Mouse (Mus musculus) testis, postnatal 14 days (tissue): ENCODE data around the gene Soga1.

Source experiments
- DNase-seq: peaks from one replicate; pipeline ENCODE4 v3.0.0; 2021; ENCODE audit warnings: low spot score

The Soga1 gene

DNA sequence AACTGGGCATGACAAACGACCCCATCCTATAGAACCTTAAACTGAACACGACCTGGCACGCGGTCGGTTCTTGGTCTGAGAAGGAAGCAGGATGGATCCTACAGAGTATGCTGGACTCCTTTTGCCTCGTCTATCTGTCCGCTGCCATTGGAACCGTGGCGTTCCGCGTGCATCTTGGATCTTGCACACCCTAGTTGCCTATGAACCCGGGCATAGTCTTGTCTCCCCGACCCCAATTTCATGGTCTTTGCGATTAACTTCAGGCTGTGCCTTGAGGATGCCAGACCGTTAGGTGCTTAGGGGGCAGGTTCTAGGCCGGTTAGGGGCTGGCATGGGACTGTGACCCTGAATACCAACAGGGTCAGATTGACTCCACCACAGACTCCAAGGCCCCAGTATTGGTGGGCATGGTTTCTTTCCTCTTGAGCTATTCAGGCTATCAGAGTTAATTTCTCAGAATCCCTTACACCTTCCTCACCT lies 687 bp upstream of the Soga1 start:
- no peak for DNase-seq

GRCm38 (mm10) chr2:157078059-157078792 lies 828 bp downstream of the Soga1 start:
- DNase-seq, result no peak

DNA sequence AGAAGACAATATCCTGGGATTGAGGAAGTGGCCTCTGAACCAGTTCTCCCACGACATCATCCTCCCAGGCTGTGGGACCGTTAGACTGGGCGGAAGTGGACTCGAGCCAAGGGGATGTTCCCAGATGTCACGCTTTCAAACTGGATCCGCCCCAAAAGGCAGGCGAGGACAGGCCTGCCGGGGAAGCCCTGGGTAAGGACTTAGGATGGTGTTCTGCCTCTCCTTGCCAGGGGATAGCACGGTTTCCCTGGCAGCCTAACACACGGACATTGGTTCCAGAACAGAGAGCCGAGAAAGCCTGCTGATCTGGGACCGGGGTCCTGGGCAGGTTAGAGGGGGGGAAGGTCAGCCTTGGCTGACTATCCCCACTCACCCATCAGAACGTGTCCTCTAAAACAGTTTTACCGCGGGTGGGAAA lies 1.4 kb downstream of the Soga1 start:
- peak; percentile 66 for DNase-seq

GRCm38 (mm10) chr2:157077160-157077559 lies 1.9 kb downstream of the Soga1 start:
- no peak for DNase-seq

DNA sequence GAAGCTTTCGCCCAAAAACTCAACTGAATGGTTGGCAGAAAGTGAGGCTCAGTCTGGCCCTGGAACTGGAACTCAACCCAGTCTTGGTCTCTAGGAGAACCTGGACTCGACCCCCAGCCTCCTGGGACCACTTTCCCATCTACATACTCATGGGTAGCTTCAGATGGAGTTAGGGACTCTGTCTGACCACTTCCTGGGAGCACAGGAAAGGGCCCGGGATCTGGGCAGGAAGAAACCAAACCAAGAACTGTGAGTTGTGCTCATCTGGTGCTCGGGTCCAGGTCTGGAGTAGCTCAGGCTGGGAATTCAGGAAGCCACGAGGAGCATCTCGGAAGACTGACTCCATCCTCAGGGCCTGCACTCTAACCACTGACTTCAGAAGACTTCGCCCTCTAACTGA lies 2.5 kb downstream of the Soga1 start:
- no peak for DNase-seq

DNA sequence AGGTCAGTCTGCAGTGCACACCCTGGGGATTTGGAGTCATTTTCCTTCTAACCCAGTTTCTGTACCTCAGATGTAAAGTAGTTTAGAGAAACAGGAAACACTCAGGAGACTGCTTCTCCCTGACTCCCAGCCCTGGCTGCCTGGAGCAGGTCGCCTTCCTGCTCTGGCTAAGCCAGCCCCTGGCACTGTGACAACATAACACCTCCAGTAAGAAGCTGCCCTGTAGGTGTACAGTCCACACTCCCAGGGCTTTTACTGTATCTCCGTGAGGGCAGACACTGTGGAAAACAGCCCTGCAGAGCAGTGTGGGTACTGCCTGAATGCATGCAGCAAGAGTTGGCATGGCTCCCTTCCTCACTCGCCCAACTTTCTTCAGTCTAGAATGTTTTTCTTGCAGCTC lies 3.4 kb downstream of the Soga1 start:
- no peak for DNase-seq

- DNase-seq, result no peak
These were observed 3.8 kb downstream of the Soga1 start for GRCm38 (mm10) chr2:157075226-157075625.

GRCm38 (mm10) chr2:157074772-157075171 lies 4.3 kb downstream of the Soga1 start:
- DNase-seq, result no peak

- DNase-seq, result no peak
These were observed 4.8 kb downstream of the Soga1 start for GRCm38 (mm10) chr2:157074186-157074724.

DNA sequence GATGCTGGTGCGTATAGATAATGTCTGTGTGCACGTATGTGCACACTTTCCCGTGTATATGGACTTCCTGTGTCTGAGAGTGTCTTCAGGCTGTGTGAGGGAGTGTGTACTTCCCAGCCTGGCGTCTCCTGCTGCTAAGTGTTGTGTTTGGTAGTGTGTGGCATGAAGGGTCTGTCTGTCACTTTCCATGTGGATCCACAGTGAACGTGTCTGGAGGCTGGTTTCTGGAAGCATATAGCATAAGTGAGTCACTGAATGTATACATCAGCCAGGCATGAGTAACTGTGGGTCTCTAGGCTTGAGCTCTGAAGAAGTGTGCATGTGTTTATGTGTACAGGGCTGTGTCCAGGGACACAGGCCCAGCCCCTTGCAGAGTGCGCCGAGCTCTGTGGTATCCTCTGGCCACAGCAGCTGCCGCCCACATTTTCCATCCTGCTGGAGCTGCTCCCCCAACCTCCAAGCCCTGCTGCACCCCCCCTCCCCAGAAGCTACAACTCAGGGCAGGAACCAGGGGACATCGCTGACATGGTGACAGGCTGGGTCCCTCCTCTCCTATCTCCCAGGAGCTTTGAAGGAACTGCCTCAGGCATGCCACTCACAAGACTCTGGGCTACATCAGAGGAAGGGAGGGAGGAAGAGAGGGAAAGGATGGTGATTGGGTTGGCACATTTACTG lies 5.5 kb downstream of the Soga1 start:
- DNase-seq, result no peak

DNA sequence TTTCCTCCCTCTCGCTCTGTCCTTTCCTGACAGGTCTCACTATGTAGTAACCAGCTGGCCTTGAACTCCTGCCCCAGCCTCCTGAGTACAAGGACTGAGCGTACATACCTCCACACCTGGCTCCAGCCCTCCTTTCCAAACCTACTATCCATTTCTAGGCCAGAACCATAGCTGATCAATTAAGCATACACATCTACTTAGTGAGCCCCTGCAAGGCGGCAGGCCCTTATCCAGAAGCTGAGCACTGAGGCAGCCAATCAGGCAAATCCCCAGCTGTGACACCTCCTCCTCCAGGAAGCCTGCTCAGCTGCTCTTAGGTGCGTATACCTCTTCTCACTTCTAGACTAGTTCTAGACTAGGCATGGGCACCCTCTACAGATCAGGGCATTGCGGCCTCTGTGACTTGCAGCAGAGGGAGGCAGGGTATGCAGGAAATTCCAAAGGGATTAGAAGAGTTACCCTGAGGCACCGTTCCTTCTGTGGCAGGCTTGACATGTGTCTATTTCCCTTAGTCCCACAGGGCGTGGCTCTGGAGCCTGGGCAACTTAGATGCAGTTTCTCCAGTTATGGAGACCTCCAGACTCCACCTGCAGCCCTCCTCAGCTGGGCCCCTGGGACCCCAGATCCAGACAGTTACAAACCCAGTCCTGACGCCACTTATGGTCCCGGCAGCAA lies 6.6 kb downstream of the Soga1 start:
- DNase-seq, result no peak

GRCm38 (mm10) chr2:157071556-157071955 lies 7.5 kb downstream of the Soga1 start:
- DNase-seq, result no peak

GRCm38 (mm10) chr2:157070365-157070764 lies 8.7 kb downstream of the Soga1 start:
- no peak for DNase-seq

- DNase-seq, result no peak
These were observed 9.2 kb downstream of the Soga1 start for GRCm38 (mm10) chr2:157069755-157070315.

GRCm38 (mm10) chr2:157069355-157069735 lies 9.7 kb downstream of the Soga1 start:
- DNase-seq, result no peak

DNA sequence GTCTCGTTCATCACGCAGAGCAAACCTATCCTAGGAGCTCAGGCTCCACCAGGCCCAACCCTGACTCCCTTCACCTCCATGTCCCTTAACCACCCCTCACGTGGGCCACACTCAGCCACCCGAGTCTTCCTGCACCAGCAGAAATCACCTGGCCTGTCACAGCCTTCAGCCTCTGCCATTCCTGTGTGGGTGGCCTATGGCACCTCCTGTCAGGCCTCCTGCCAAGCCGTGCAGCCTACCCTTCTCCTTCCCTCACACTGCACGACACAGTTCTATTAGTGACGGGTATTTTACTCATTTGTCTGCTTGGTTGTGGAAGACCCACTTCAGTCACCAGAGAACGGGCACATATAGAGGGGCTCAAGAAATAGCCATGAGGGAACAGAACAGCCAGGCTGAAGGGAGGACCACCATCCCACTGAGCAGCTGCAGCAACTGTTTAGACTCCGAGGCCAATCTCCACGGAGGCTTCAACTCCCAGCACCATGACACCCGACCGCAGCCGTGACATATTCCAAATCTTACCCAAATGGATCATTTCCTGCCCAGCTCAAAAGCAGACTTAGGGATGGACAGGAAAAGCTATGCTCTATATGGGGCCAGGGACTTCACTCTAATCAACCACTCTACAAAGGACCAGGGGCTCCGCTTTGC lies 10.2 kb downstream of the Soga1 start:
- DNase-seq, result no peak

DNA sequence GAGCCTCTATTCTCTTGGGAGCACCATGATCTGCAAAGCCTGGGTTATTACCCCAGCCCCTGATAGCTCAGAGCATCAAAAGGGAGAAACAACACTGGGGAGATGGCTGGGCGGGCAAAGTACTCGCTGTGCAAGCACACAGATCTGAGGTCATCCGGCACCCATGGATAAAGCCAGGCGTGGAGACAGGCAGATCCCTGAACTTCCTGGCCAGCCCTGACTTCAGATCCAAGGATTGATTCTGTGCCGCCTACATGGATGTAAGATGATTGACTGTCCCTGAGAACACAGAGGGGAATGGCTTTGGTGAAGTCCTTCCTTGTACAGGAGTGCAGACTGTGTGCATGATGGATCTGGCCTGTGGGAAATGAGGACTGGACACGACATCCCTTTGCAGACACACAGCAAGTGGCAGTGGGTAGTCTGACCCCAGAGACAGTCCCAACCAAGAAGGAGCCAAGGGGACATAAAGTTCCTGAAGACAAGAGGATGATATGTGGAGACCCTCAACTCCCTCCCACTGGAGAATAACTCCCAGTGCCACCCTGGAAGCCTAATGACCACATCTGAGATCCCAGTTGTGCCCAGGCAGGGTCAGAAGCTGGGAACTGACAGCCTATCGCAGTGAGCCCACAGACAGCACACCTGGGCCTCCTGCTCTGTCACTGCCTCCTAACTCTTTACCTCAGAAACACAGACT lies 12.2 kb downstream of the Soga1 start:
- DNase-seq, result no peak

GRCm38 (mm10) chr2:157065879-157066226 lies 13.2 kb downstream of the Soga1 start:
- DNase-seq, result no peak

DNA sequence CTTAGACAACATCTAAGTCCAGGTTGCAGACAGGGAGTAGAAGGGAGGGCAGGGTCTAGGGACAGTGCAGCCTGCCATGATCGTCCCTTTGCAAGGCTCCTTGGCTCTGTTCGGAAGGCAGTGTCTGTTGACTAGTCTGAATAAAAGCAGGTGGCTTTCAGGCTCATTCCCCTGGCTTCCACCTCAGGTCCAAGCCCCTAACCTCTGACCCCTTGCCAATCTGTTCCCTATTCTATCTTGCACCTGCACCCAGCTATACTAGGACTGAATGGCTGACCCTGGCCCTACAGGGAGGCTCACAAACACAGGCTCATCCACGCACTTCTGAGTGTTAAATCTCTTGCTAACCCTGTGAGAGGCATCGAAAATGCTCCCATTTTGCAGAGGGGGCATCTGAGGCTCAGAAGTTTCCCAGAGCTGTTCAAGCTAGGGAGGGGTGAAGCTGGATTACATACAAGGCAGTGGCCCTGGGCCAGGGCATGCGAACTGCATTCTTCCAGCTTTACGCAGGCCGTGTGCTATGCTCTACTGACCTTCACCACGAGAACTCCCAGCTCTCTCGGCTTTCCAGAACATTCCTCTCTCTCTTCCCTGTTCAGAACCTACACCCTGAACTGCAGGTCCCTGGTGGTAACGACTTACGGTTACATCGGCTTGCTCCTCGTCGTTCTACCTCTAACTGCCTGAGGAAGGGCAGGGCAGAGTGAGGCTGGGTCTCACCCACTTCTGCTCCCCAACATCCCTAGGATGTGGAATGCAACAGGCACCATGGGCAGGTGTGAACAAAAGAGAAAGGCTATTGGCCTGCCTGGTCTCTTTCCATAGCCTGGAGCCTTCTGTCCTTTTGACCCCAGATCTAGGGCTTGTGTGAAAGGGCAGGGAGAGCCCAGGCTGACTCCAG lies 13.8 kb downstream of the Soga1 start:
- no peak for DNase-seq

DNA sequence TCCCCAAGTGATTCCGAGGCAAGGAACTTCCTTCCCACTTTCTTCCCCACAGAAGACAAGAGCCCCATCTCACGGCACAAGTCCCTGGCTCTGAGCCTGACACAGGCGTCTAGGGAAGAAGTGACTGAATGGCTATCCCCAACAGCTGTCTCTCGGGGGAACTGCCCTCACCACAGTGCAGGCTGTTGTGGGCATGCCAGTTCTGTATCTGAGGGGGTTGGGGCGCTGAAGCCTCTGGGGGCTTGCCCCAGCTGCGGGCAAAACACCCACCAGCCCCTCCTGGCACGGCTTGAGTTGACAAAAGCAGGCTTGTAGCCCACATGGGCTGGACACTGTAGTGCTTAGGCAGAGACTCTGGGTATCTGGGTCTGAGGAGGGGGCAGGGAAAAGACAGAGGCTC lies 14.9 kb downstream of the Soga1 start:
- DNase-seq, result no peak
